ENCODE assay signal across 8 mouse cellular contexts in genomic region chr4:129263225-129264021, GRCm38 (mm10). TPM values are rescaled to one million over a fixed set of nuclear protein-coding genes. Genes with fewer than 3 reads are reported as not detected.
A peak's percentile ranks its signal among the peaks of the same experiment; 100 is the strongest.
DNase-seq lines count a peak whose midpoint lies in the region; ATAC-seq and TF ChIP-seq lines count a peak whose summit lies in the region.

No protein-coding gene starts in this region.

- H3K4me1 ChIP-seq in hindbrain, embryonic 10.5 days (replicated peaks), result peaks cover 50% of the 10 kb centered on the region
- peaks cover 11% of the 10 kb centered on the region for H3K4me1 ChIP-seq in hindbrain, embryonic 14.5 days (replicated peaks; ENCODE audit: control insufficient read depth, insufficient read depth, low read length)
- H3K4me1 ChIP-seq in heart, embryonic 14.5 days (ENCODE audit: control insufficient read depth in 2 of 2, insufficient read depth in 2 of 2, low read length in 2 of 2), result peaks cover 6 to 8% of the 10 kb centered on the region in 2 experiments; a peak in 1 of 4 replicates
- H3K4me1 ChIP-seq in testis, adult 2 months (ENCODE audit: control insufficient read depth, insufficient read depth, low read length), result peaks cover 5% of the 10 kb centered on the region; the same call in 1 of the 2 replicates

- 0 out of 2 replicates have a peak overlapping the region, but pooled peaks have one; percentile 5 for H3K4me3 ChIP-seq in hindbrain, embryonic 10.5 days
- no peak overlapping the region for H3K4me3 ChIP-seq in hindbrain, embryonic 14.5 days (replicated peaks; ENCODE audit: low read length)
- H3K4me3 ChIP-seq in heart, embryonic 14.5 days (ENCODE audit: control insufficient read depth in 1 of 2, insufficient read depth in 1 of 2, low read depth in 1 of 2, low read length in 2 of 2), result peak overlapping the region in 1 of 2 experiments; percentile 9; a peak in 1 of 4 replicates
- no peak overlapping the region for H3K4me3 ChIP-seq in testis, adult 2 months (ENCODE audit: control insufficient read depth, low read depth, low read length)

- no peaks in the 10 kb centered on the region for H3K36me3 ChIP-seq in hindbrain, embryonic 10.5 days
- H3K36me3 ChIP-seq in hindbrain, embryonic 14.5 days (replicated peaks; ENCODE audit: control insufficient read depth, insufficient read depth), result no peaks in the 10 kb centered on the region
- H3K36me3 ChIP-seq in heart, embryonic 14.5 days (ENCODE audit: control insufficient read depth, insufficient read depth, low read length), result no peaks in the 10 kb centered on the region
- H3K36me3 ChIP-seq in testis, adult 2 months (ENCODE audit: control insufficient read depth, insufficient read depth, low read length), result no peaks in the 10 kb centered on the region

- no peaks in the 10 kb centered on the region for H3K9me3 ChIP-seq in hindbrain, embryonic 10.5 days
- no peaks in the 10 kb centered on the region for H3K9me3 ChIP-seq in hindbrain, embryonic 14.5 days (ENCODE audit: control insufficient read depth, low read length)
- H3K9me3 ChIP-seq in heart, embryonic 14.5 days (ENCODE audit: control insufficient read depth, low read length), result no peaks in the 10 kb centered on the region

- ATAC-seq in hindbrain, embryonic 14.5 days (ENCODE audit: low FRiP score), result no peak
- peak; percentile 79 for ATAC-seq in heart, embryonic 14.5 days (ENCODE audit: insufficient number of reproducible peaks, insufficient read depth, low FRiP score, low read depth)

- H3K4me2 ChIP-seq in hindbrain, embryonic 14.5 days (replicated peaks), result no peak overlapping the region
- peak overlapping the region; percentile 21; the same call in 1 of the 2 replicates for H3K4me2 ChIP-seq in heart, embryonic 14.5 days (ENCODE audit: low read length)

- TF ChIP-seq CTCF in testis, adult 2 months (IDR thresholded peaks at IDR 0.05; ENCODE audit: control insufficient read depth, insufficient read depth, insufficient replicate concordance, low read depth, low read length), result no peak

- DNase-seq in hindbrain, embryonic 10.5 days (ENCODE audit: low spot score), result peak; percentile 46
- DNase-seq in hindbrain, embryonic 14.5 days (ENCODE audit: low spot score), result no peak
- peak; percentile 95 for DNase-seq in R1 (ENCODE audit: low read depth, low spot score)
- peak; percentile 70 for DNase-seq in embryo, embryonic 10.5 days (ENCODE audit: low spot score)
- DNase-seq in kidney, postnatal 25 days, result peak; percentile 59 to 85
- peak; percentile 50 for DNase-seq in lung, postnatal 14 days

- H3K27me3 ChIP-seq in hindbrain, embryonic 10.5 days (ENCODE audit: insufficient read depth, poor library complexity, severe bottlenecking), result no peaks in the 10 kb centered on the region
- no peaks in the 10 kb centered on the region for H3K27me3 ChIP-seq in hindbrain, embryonic 14.5 days (ENCODE audit: control insufficient read depth, insufficient read depth, low read length)
- H3K27me3 ChIP-seq in heart, embryonic 14.5 days (ENCODE audit: control insufficient read depth, insufficient read depth, low read length), result peaks cover 12% of the 10 kb centered on the region; the same call in 1 of the 2 replicates
- no peaks in the 10 kb centered on the region for H3K27me3 ChIP-seq in testis, adult 2 months (ENCODE audit: control insufficient read depth, insufficient read depth, low read length)

- no peak for TF ChIP-seq POLR2A in testis, adult 2 months (IDR thresholded peaks at IDR 0.05; ENCODE audit: control insufficient read depth, low read depth, low read length)

- H3K9ac ChIP-seq in hindbrain, embryonic 14.5 days, result no peak overlapping the region
- H3K9ac ChIP-seq in heart, embryonic 14.5 days (ENCODE audit: low read length), result no peak overlapping the region

- WGBS in hindbrain, embryonic 10.5 days, result 39% methylated on average over 19 of the region's 19 CpGs
- 41% methylated on average over 19 of the region's 19 CpGs for WGBS in hindbrain, embryonic 14.5 days
- WGBS in heart, embryonic 14.5 days, result 22% methylated on average over 19 of the region's 19 CpGs

- peak overlapping the region; percentile 68 for H3K27ac ChIP-seq in hindbrain, embryonic 10.5 days
- no peak overlapping the region for H3K27ac ChIP-seq in hindbrain, embryonic 14.5 days
- peak overlapping the region; percentile 38 to 49; a peak in 2 of 4 replicates for H3K27ac ChIP-seq in heart, embryonic 14.5 days (replicated peaks in 1 of 2; ENCODE audit: control insufficient read depth in 1 of 2, insufficient read depth in 1 of 2, low read depth in 2 of 2, low read length in 2 of 2)
- H3K27ac ChIP-seq in testis, adult 2 months (ENCODE audit: control insufficient read depth, insufficient read depth, low read depth, low read length), result peak overlapping the region; percentile 43; the same call in 1 of the 2 replicates

RNA-seq across cellular contexts. Expression of gene C77080, which starts 2.2 kb away (rescaled TPM):
- 3.0 and 3.7 TPM in 2 replicates for polyA plus RNA-seq in hindbrain, embryonic 10.5 days (2016; fragmentation: Nextera tagmentation; extraction: Ambion mirVana)
- polyA plus RNA-seq in hindbrain, embryonic 14.5 days (2014; fragmentation: Nextera tagmentation; extraction: Ambion mirVana), result 5.8 and 7.0 TPM in 2 replicates
- 1.3 and 1.4 TPM in 2 replicates for polyA plus RNA-seq in heart, embryonic 14.5 days (2014; fragmentation: Nextera tagmentation; extraction: Ambion mirVana)
- polyA plus RNA-seq in testis, adult 2 months (2012; rRNA removed), result 1.4 and 2.5 TPM in 2 replicates

RNA-seq across cellular contexts. Expression of gene Sync, which starts 24.0 kb away (rescaled TPM):
- 0.37 and 0.63 TPM in 2 replicates for polyA plus RNA-seq in hindbrain, embryonic 10.5 days (2016; fragmentation: Nextera tagmentation; extraction: Ambion mirVana)
- 1.2 and 2.2 TPM in 2 replicates for polyA plus RNA-seq in hindbrain, embryonic 14.5 days (2014; fragmentation: Nextera tagmentation; extraction: Ambion mirVana)
- polyA plus RNA-seq in heart, embryonic 14.5 days (2014; fragmentation: Nextera tagmentation; extraction: Ambion mirVana), result 1.6 and 1.8 TPM in 2 replicates
- 0.36 and 0.40 TPM in 2 replicates for polyA plus RNA-seq in testis, adult 2 months (2012; rRNA removed)
